Mouse (Mus musculus) thymus, adult 2 months (tissue): ENCODE data around the gene Brat1.

ENCODE experiments used
- CTCF ChIP-seq: fragments of 200-500 bp; IDR thresholded peaks from 2 replicates; pipeline ENCODE4 v1.5.1; 2012; ENCODE audit warnings: mild to moderate bottlenecking, control low read depth, low read length, moderate library complexity, borderline replicate concordance; ENCODE audit not compliant: control insufficient read depth, poor library complexity, insufficient read depth; ENCODE audit errors: extremely low read depth
- POLR2A ChIP-seq: fragments of 200-500 bp; IDR thresholded peaks from 2 replicates; pipeline ENCODE4 v1.6.1; 2012; ENCODE audit warnings: mild to moderate bottlenecking, low read length, control low read depth, moderate library complexity; ENCODE audit not compliant: control insufficient read depth, poor library complexity, insufficient read depth; ENCODE audit errors: extremely low read depth

GRCm38 (mm10) chr5:140659607-140660272 lies 45.1 kb upstream of the Brat1 start:
- TF ChIP-seq CTCF (no peak), POLR2A (no peak)
